Mouse (Mus musculus) cerebellum, adult 2 months (tissue): ENCODE measurements at regions not wholly inside any gene's neighbourhood (a gene's known extent, or its start where the extent isn't known, plus 50 kb on each side); places are given as distances from the start of the nearest gene placed in this dataset.

Source experiments
- CTCF ChIP-seq: fragments of 200-500 bp; IDR thresholded peaks from 2 replicates; pipeline ENCODE4 v1.5.1; 2011; ENCODE audit warnings: low read depth, mild to moderate bottlenecking, control low read depth, low read length, moderate library complexity, borderline replicate concordance; ENCODE audit not compliant: insufficient read depth
- POLR2A ChIP-seq: fragments of 200-500 bp; IDR thresholded peaks from 2 replicates; pipeline ENCODE4 v1.6.1; 2011; ENCODE audit warnings: low read length, control low read depth, borderline replicate concordance; ENCODE audit not compliant: insufficient read depth

GRCm38 (mm10) chr9:33445902-33446301 lies 809.9 kb downstream of the Ets1 start:
- no peak for TF ChIP-seq CTCF
- TF ChIP-seq POLR2A: no peak
